ENCODE assay signal across 19 mouse cellular contexts in genomic region chr14:55168336-55168909, GRCm38 (mm10). TPM values are rescaled to one million over a fixed set of nuclear protein-coding genes. Genes with fewer than 3 reads are reported as not detected.
DNase-seq lines count a peak whose midpoint lies in the region; ATAC-seq and TF ChIP-seq lines count a peak whose summit lies in the region.
"Had no signal": no experiment of that assay in that cellular context is flagged by ENCODE, and none has a peak within 500 bp of the region (broad histone marks: within the 10 kb centered on the region; RNA-seq: fewer than 3 reads in every experiment).

No protein-coding gene starts in this region.

- no peaks in the 10 kb centered on the region; the same call in 1 of the 2 replicates for H3K27me3 ChIP-seq in hindbrain, embryonic 15.5 days
- peaks cover 3% of the 10 kb centered on the region; the same call in 1 of the 2 replicates for H3K27me3 ChIP-seq in hindbrain, embryonic 13.5 days
- no peaks in the 10 kb centered on the region for H3K27me3 ChIP-seq in cerebellum, adult 2 months (ENCODE audit: control insufficient read depth, insufficient read depth, low read length)
- H3K27me3 ChIP-seq in midbrain, embryonic 12.5 days, result 0 out of 2 replicates have a peak, but pooled peaks cover 4% of the 10 kb centered on the region
- no peaks in the 10 kb centered on the region for H3K27me3 ChIP-seq in intestine, embryonic 15.5 days (replicated peaks)
- H3K27me3 ChIP-seq: forebrain, embryonic 15.5 days had no signal

- peaks cover 4% of the 10 kb centered on the region; the same call in 1 of the 2 replicates for H3K4me1 ChIP-seq in hindbrain, embryonic 15.5 days (replicated peaks)
- H3K4me1 ChIP-seq in hindbrain, embryonic 13.5 days (replicated peaks), result 0 out of 2 replicates have a peak, but pooled peaks cover 4% of the 10 kb centered on the region
- peaks cover 31% of the 10 kb centered on the region for H3K4me1 ChIP-seq in cerebellum, adult 2 months (ENCODE audit: control insufficient read depth, insufficient read depth, low read length)
- peaks cover 5% of the 10 kb centered on the region; the same call in 1 of the 2 replicates for H3K4me1 ChIP-seq in midbrain, embryonic 12.5 days
- 0 out of 2 replicates have a peak, but pooled peaks cover 2% of the 10 kb centered on the region for H3K4me1 ChIP-seq in intestine, embryonic 15.5 days (replicated peaks)
- H3K4me1 ChIP-seq: heart, embryonic 13.5 days had no signal

- TF ChIP-seq POLR2A in cerebellum, adult 2 months (IDR thresholded peaks at IDR 0.05; ENCODE audit: borderline replicate concordance, insufficient read depth, low read length), result peak; percentile 33; the same call in 1 of the 2 replicates

- no peak overlapping the region for H3K27ac ChIP-seq in hindbrain, embryonic 15.5 days (replicated peaks)
- H3K27ac ChIP-seq in hindbrain, embryonic 13.5 days, result no peak overlapping the region
- H3K27ac ChIP-seq in cerebellum, adult 2 months (ENCODE audit: insufficient read depth, low read length), result peak overlapping the region; percentile 90
- H3K27ac ChIP-seq in midbrain, embryonic 12.5 days (replicated peaks), result no peak overlapping the region
- no peak overlapping the region for H3K27ac ChIP-seq in intestine, embryonic 15.5 days
- H3K27ac ChIP-seq: forebrain, embryonic 15.5 days; gastrocnemius, adult 2 months; heart, embryonic 13.5 days; liver, embryonic 14.5 days had no signal

- ATAC-seq in hindbrain, embryonic 15.5 days (ENCODE audit: low FRiP score, low read depth), result no peak
- no peak for ATAC-seq in hindbrain, embryonic 13.5 days (ENCODE audit: low FRiP score)
- ATAC-seq in midbrain, embryonic 12.5 days (ENCODE audit: low FRiP score, low read depth), result no peak
- ATAC-seq in megakaryocyte progenitor cell, adult 5-6 weeks (replicated peaks; ENCODE audit: poor library complexity), result no peak
- no peak for ATAC-seq in intestine, embryonic 15.5 days
- ATAC-seq: forebrain, embryonic 15.5 days had no signal

- peak overlapping the region; percentile 23; the same call in 1 of the 2 replicates for H3K4me2 ChIP-seq in hindbrain, embryonic 15.5 days
- no peak overlapping the region for H3K4me2 ChIP-seq in hindbrain, embryonic 13.5 days
- no peak overlapping the region for H3K4me2 ChIP-seq in midbrain, embryonic 12.5 days (replicated peaks)
- H3K4me2 ChIP-seq in intestine, embryonic 15.5 days (replicated peaks), result no peak overlapping the region
- H3K4me2 ChIP-seq: forebrain, embryonic 15.5 days; heart, embryonic 13.5 days had no signal

- TF ChIP-seq CTCF in cerebellum, adult 2 months (IDR thresholded peaks at IDR 0.05; ENCODE audit: borderline replicate concordance, insufficient read depth, low read depth, low read length), result no peak

- H3K9ac ChIP-seq in hindbrain, embryonic 15.5 days, result no peak overlapping the region
- no peak overlapping the region for H3K9ac ChIP-seq in hindbrain, embryonic 13.5 days
- H3K9ac ChIP-seq in midbrain, embryonic 12.5 days (replicated peaks), result 0 out of 2 replicates have a peak overlapping the region, but pooled peaks have one; percentile 11
- no peak overlapping the region for H3K9ac ChIP-seq in intestine, embryonic 15.5 days
- H3K9ac ChIP-seq: forebrain, embryonic 15.5 days; heart, embryonic 13.5 days; liver, embryonic 14.5 days had no signal

- WGBS in hindbrain, embryonic 15.5 days, result 23% methylated on average over 12 of the region's 12 CpGs
- WGBS in hindbrain, embryonic 13.5 days, result 26% methylated on average over 11 of the region's 12 CpGs
- WGBS in cerebellum, adult 2 months, result 9% methylated on average over 12 of the region's 12 CpGs
- WGBS in midbrain, embryonic 12.5 days, result 19% methylated on average over 11 of the region's 12 CpGs
- WGBS in intestine, embryonic 15.5 days, result 24% methylated on average over 12 of the region's 12 CpGs

- DNase-seq in brain, adult 2 months (ENCODE audit: low read depth, low spot score), result peak; percentile 93
- peak; percentile 88 to 91 for DNase-seq in cerebellum, adult 2 months
- DNase-seq: adrenal gland, postnatal 10 days; B cell, adult 2 months; gastrocnemius, adult 2 months; heart, postnatal 4 days; layer of hippocampus, postnatal 36 days had no signal

- no peaks in the 10 kb centered on the region for H3K9me3 ChIP-seq in hindbrain, embryonic 15.5 days
- no peaks in the 10 kb centered on the region for H3K9me3 ChIP-seq in hindbrain, embryonic 13.5 days
- no peaks in the 10 kb centered on the region for H3K9me3 ChIP-seq in midbrain, embryonic 12.5 days
- H3K9me3 ChIP-seq in intestine, embryonic 15.5 days, result no peaks in the 10 kb centered on the region
- H3K9me3 ChIP-seq: forebrain, embryonic 15.5 days; heart, embryonic 13.5 days had no signal

- H3K36me3 ChIP-seq in hindbrain, embryonic 15.5 days, result no peaks in the 10 kb centered on the region
- no peaks in the 10 kb centered on the region for H3K36me3 ChIP-seq in hindbrain, embryonic 13.5 days
- no peaks in the 10 kb centered on the region for H3K36me3 ChIP-seq in midbrain, embryonic 12.5 days
- no peaks in the 10 kb centered on the region for H3K36me3 ChIP-seq in intestine, embryonic 15.5 days
- H3K36me3 ChIP-seq: forebrain, embryonic 15.5 days; heart, embryonic 13.5 days had no signal

- no peak overlapping the region for H3K4me3 ChIP-seq in hindbrain, embryonic 15.5 days
- no peak overlapping the region for H3K4me3 ChIP-seq in hindbrain, embryonic 13.5 days
- H3K4me3 ChIP-seq in cerebellum, adult 2 months (replicated peaks; ENCODE audit: insufficient read depth, low read depth, low read length), result no peak overlapping the region
- no peak overlapping the region for H3K4me3 ChIP-seq in midbrain, embryonic 12.5 days
- no peak overlapping the region for H3K4me3 ChIP-seq in intestine, embryonic 15.5 days (replicated peaks)
- H3K4me3 ChIP-seq: forebrain, embryonic 15.5 days; gastrocnemius, adult 2 months; heart, embryonic 13.5 days; myocyte had no signal

RNA-seq across cellular contexts. Expression of gene Jph4, which starts 51.7 kb away (rescaled TPM):
- 33.6 and 40.7 TPM in 2 replicates for polyA plus RNA-seq in hindbrain, embryonic 15.5 days (2015; fragmentation: Nextera tagmentation; extraction: Ambion mirVana)
- polyA plus RNA-seq in hindbrain, embryonic 13.5 days (2015; fragmentation: Nextera tagmentation; extraction: Ambion mirVana), result 22.2 and 22.6 TPM in 2 replicates
- polyA plus RNA-seq in cerebellum, adult 2 months (2012; rRNA removed), result 204 and 227 TPM in 2 replicates
- polyA plus RNA-seq in midbrain, embryonic 12.5 days (2016; fragmentation: Nextera tagmentation; extraction: Ambion mirVana), result 7.2 and 9.9 TPM in 2 replicates
- total RNA-seq in megakaryocyte progenitor cell, adult 5-6 weeks (2015), result not detected in 2 replicates
- total RNA-seq in megakaryocyte progenitor cell, adult 5-6 weeks (2017), result not detected in 2 replicates
- polyA plus RNA-seq in intestine, embryonic 15.5 days (2015; fragmentation: Nextera tagmentation; extraction: Ambion mirVana), result 1.6 and 1.7 TPM in 2 replicates
- total RNA-seq: granulocyte monocyte progenitor cell, adult 5-6 weeks; megakaryocyte, adult 5-6 weeks had no signal
- polyA plus RNA-seq: myocyte had no signal

RNA-seq across cellular contexts. Expression of gene Dhrs2, which starts 53.4 kb away (rescaled TPM):
- 1.7 and 2.3 TPM in 2 replicates for polyA plus RNA-seq in hindbrain, embryonic 15.5 days (2015; fragmentation: Nextera tagmentation; extraction: Ambion mirVana)
- 0.93 and 1.3 TPM in 2 replicates for polyA plus RNA-seq in hindbrain, embryonic 13.5 days (2015; fragmentation: Nextera tagmentation; extraction: Ambion mirVana)
- polyA plus RNA-seq in cerebellum, adult 2 months (2012; rRNA removed), result 1.2 and 1.4 TPM in 2 replicates
- 0.23 TPM in 1 of 2 replicates, not detected in the other for polyA plus RNA-seq in midbrain, embryonic 12.5 days (2016; fragmentation: Nextera tagmentation; extraction: Ambion mirVana)
- total RNA-seq in megakaryocyte progenitor cell, adult 5-6 weeks (2015), result not detected in 2 replicates
- total RNA-seq in megakaryocyte progenitor cell, adult 5-6 weeks (2017), result not detected in 2 replicates
- 0.15 and 0.21 TPM in 2 replicates for polyA plus RNA-seq in intestine, embryonic 15.5 days (2015; fragmentation: Nextera tagmentation; extraction: Ambion mirVana)
- total RNA-seq: gastrocnemius, adult 2 months; granulocyte monocyte progenitor cell, adult 5-6 weeks; heart, postnatal 4 days; layer of hippocampus, postnatal 36 days; megakaryocyte, adult 5-6 weeks had no signal
- polyA plus RNA-seq: heart, embryonic 13.5 days; limb, embryonic 11.5 days; myocyte had no signal
